Mouse (Mus musculus) lung, embryonic 16.5 days (tissue): ENCODE data around the gene Hoxd4. TPM values are rescaled to one million over a fixed set of nuclear protein-coding genes. Genes with fewer than 3 reads are reported as not detected.

Experiments used
- ATAC-seq: fragments of 200-750 bp; cut with Nextera tagmentation; 2 replicates; pipeline ENCODE4 v1.8.0; 2017; ENCODE audit warnings: low read depth, mild to moderate bottlenecking, moderate library complexity
- H3K27ac ChIP-seq: fragments of 300-500 bp; sonication (generic); 2 replicates; pipeline ENCODE4 v1.5.1; 2014; ENCODE audit warnings: mild to moderate bottlenecking, control low read depth, low read length
- H3K27me3 ChIP-seq: fragments of 300-500 bp; sonication (generic); 2 replicates; pipeline ENCODE4 v1.6.1; 2014; ENCODE audit warnings: low read depth, low read length, mixed read lengths; ENCODE audit not compliant: control insufficient read depth, insufficient read depth
- H3K36me3 ChIP-seq: fragments of 300-500 bp; sonication (generic); 2 replicates; pipeline ENCODE4 v1.6.1; 2014; ENCODE audit warnings: low read length; ENCODE audit not compliant: control insufficient read depth, insufficient read depth
- H3K4me1 ChIP-seq: fragments of 300-500 bp; sonication (generic); replicated peaks from 2 replicates; pipeline ENCODE4 v1.6.1; 2014; ENCODE audit warnings: low read length, mixed read lengths; ENCODE audit not compliant: control insufficient read depth, insufficient read depth
- H3K4me2 ChIP-seq: fragments of 300-500 bp; sonication (generic); 2 replicates; pipeline ENCODE4 v1.6.1; 2014; ENCODE audit warnings: low read depth, low read length, control low read depth
- H3K4me3 ChIP-seq: fragments of 300-500 bp; sonication (generic); 2 replicates; pipeline ENCODE4 v1.5.1; 2014; ENCODE audit warnings: mild to moderate bottlenecking, low read length, control low read depth
- H3K9ac ChIP-seq: fragments of 300-500 bp; sonication (generic); 2 replicates; pipeline ENCODE4 v1.6.1; 2014; ENCODE audit warnings: low read length, control low read depth
- H3K9me3 ChIP-seq: fragments of 300-500 bp; sonication (generic); 2 replicates; pipeline ENCODE4 v1.6.1; 2016; ENCODE audit warnings: low read length; ENCODE audit not compliant: control insufficient read depth
- WGBS: fragments of 180-500 bp; shearing (Covaris S2); extraction: QIAGEN DNeasy Blood & Tissue Kit; methylation state at CpG from one replicate; pipeline ENCODE4 v1.1.7; 2014; 5-methylcytosine and 5-hydroxymethylcytosine counted together
- polyA plus RNA-seq: library from polyadenylated mRNA; unstranded; fragments of >200 nt; fragmentation: Nextera tagmentation; extraction: Ambion mirVana; gene quantifications from 2 replicates; pipeline ENCODE4 v1.2.1, GENCODE M21; 2015

Hoxd4 gene
- polyA plus RNA-seq, 1 experiment from 2014 or later = not detected

- H3K27ac ChIP-seq = no peak overlapping the region
- ATAC-seq = no peak
- no peak overlapping the region for H3K4me2 ChIP-seq
Observed at GRCm38 (mm10) chr2:74703720-74704392, 7.9 kb upstream of the Hoxd4 start.

GRCm38 (mm10) chr2:74704393-74704998, 7.2 kb upstream of the Hoxd4 start, which contains the start of gene Hoxd8:
Hoxd8 (plus strand) TSS chr2:74704615.
- no peak within 1 kb of the TSS for H3K27ac ChIP-seq
- WGBS = 2% methylated on average over 41 of the region's 52 CpGs
- peaks cover 95% of the 10 kb centered on the region for H3K27me3 ChIP-seq
- H3K9ac ChIP-seq = peak within 1 kb of the TSS; percentile 20; the same call in 1 of the 2 replicates
- no peaks in the 10 kb centered on the region for H3K9me3 ChIP-seq
- peak; percentile 44 for ATAC-seq
- H3K4me2 ChIP-seq = peak within 1 kb of the TSS; percentile 81
- H3K4me3 ChIP-seq = peak within 1 kb of the TSS; percentile 50
- H3K36me3 ChIP-seq = no peaks in the 10 kb centered on the region
- peaks cover 10% of the 10 kb centered on the region for H3K4me1 ChIP-seq

More at GRCm38 (mm10) chr2:74703720-74704392, 7.9 kb upstream of the Hoxd4 start:
- Histone ChIP-seq H3K4me3 (no peak overlapping the region), H3K9me3 (no peaks in the 10 kb centered on the region), H3K27me3 (peaks cover 95% of the 10 kb centered on the region), H3K36me3 (no peaks in the 10 kb centered on the region), H3K9ac (no peak overlapping the region), H3K4me1 (peaks cover 10% of the 10 kb centered on the region)
- WGBS = 3% methylated on average over 26 of the region's 26 CpGs

- peak overlapping the region; percentile 50 for H3K4me3 ChIP-seq
- H3K27me3 ChIP-seq = peaks cover 95% of the 10 kb centered on the region
- under 1% methylated on average over 21 of the region's 66 CpGs for WGBS
- peak overlapping the region; percentile 81 for H3K4me2 ChIP-seq
- no peaks in the 10 kb centered on the region for H3K9me3 ChIP-seq
- peaks cover 10% of the 10 kb centered on the region for H3K4me1 ChIP-seq
- ATAC-seq = peak; percentile 47
- H3K27ac ChIP-seq = no peak overlapping the region
- no peaks in the 10 kb centered on the region for H3K36me3 ChIP-seq
- H3K9ac ChIP-seq = peak overlapping the region; percentile 20; the same call in 1 of the 2 replicates
Observed at GRCm38 (mm10) chr2:74704999-74705466, 6.7 kb upstream of the Hoxd4 start.

GRCm38 (mm10) chr2:74705467-74706089, 6.2 kb upstream of the Hoxd4 start:
- ATAC-seq = peak; percentile 38
- Histone ChIP-seq H3K4me3 (peak overlapping the region; percentile 50), H3K9me3 (no peaks in the 10 kb centered on the region), H3K4me1 (peaks cover 10% of the 10 kb centered on the region), H3K27ac (no peak overlapping the region), H3K36me3 (no peaks in the 10 kb centered on the region), H3K27me3 (peaks cover 95% of the 10 kb centered on the region), H3K9ac (0 out of 2 replicates have a peak overlapping the region, but pooled peaks have one; percentile 20), H3K4me2 (peak overlapping the region; percentile 81)
- under 1% methylated on average over 54 of the region's 85 CpGs for WGBS

GRCm38 (mm10) chr2:74706393-74706960, 5.3 kb upstream of the Hoxd4 start:
- Histone ChIP-seq H3K4me2 (no peak overlapping the region), H3K27me3 (peaks cover 93% of the 10 kb centered on the region), H3K9ac (no peak overlapping the region), H3K4me3 (no peak overlapping the region), H3K27ac (no peak overlapping the region), H3K36me3 (no peaks in the 10 kb centered on the region), H3K9me3 (no peaks in the 10 kb centered on the region), H3K4me1 (peaks cover 10% of the 10 kb centered on the region)
- no peak for ATAC-seq
- 2% methylated on average over 13 of the region's 13 CpGs for WGBS

- H3K4me2 ChIP-seq = no peak overlapping the region
- no peaks in the 10 kb centered on the region for H3K36me3 ChIP-seq
- H3K9me3 ChIP-seq = no peaks in the 10 kb centered on the region
- H3K9ac ChIP-seq = no peak overlapping the region
- H3K4me3 ChIP-seq = no peak overlapping the region
- H3K27ac ChIP-seq = no peak overlapping the region
- ATAC-seq = no peak
- peaks cover 13% of the 10 kb centered on the region for H3K4me1 ChIP-seq
- peaks cover 95% of the 10 kb centered on the region for H3K27me3 ChIP-seq
- WGBS = 9% methylated on average over 7 of the region's 7 CpGs
Observed at GRCm38 (mm10) chr2:74707599-74707998, 4.1 kb upstream of the Hoxd4 start.

- no peak overlapping the region for H3K27ac ChIP-seq
- H3K9ac ChIP-seq = no peak overlapping the region
- no peaks in the 10 kb centered on the region for H3K36me3 ChIP-seq
- no peak overlapping the region for H3K4me3 ChIP-seq
- H3K4me1 ChIP-seq = peaks cover 13% of the 10 kb centered on the region
- H3K27me3 ChIP-seq = peaks cover 94% of the 10 kb centered on the region
- no peak overlapping the region for H3K4me2 ChIP-seq
- no peak for ATAC-seq
- H3K9me3 ChIP-seq = no peaks in the 10 kb centered on the region
- WGBS = 12% methylated on average over 4 of the region's 4 CpGs
Observed at GRCm38 (mm10) chr2:74708676-74709075, 3.1 kb upstream of the Hoxd4 start.

GRCm38 (mm10) chr2:74709465-74710419, 2.0 kb upstream of the Hoxd4 start:
- Histone ChIP-seq H3K4me1 (peaks cover 13% of the 10 kb centered on the region), H3K4me3 (no peak overlapping the region), H3K4me2 (no peak overlapping the region), H3K36me3 (no peaks in the 10 kb centered on the region), H3K9me3 (no peaks in the 10 kb centered on the region), H3K27ac (no peak overlapping the region), H3K9ac (no peak overlapping the region), H3K27me3 (peaks cover 94% of the 10 kb centered on the region)
- 5% methylated on average over 5 of the region's 5 CpGs for WGBS
- no peak for ATAC-seq
